Mouse (Mus musculus): Measurements from ENCODE around the gene Ggta1. TPM values are rescaled to one million over a fixed set of nuclear protein-coding genes. Genes with fewer than 3 reads are reported as not detected.
"Not testable (repeated sequence)": the region's sequence is repeated elsewhere in the genome, so short reads cannot be mapped to it uniquely, and the experiment has no call there.

Ggta1 gene
- polyA plus RNA-seq, 1 experiment from 2014 or later, result 30.4 TPM

GRCm38 (mm10) chr2:35464089-35464534 lies 1.1 kb upstream of the Ggta1 start:
- DNase-seq (ENCODE audit: low spot score), result no peak
- Histone ChIP-seq H3K27ac (peak overlapping the region; percentile 86), H3K4me3 (peak overlapping the region; percentile 79; the same call in 1 of the 2 replicates), H3K4me1 (peaks cover 35% of the 10 kb centered on the region), H3K9me3 (no peaks in the 10 kb centered on the region), H3K27me3 (ENCODE audit: insufficient read depth, poor library complexity, severe bottlenecking) (no peaks in the 10 kb centered on the region), H3K36me3 (0 out of 2 replicates have a peak, but pooled peaks cover 2% of the 10 kb centered on the region)
- whole genome bisulfite sequencing, result 49% methylated on average over 7 of the region's 7 CpGs

- 6% methylated on average over 19 of the region's 19 CpGs for WGBS
- Histone ChIP-seq H3K27ac (peak overlapping the region; percentile 94), H3K36me3 (0 out of 2 replicates have a peak, but pooled peaks cover 2% of the 10 kb centered on the region), H3K9me3 (no peaks in the 10 kb centered on the region), H3K27me3 (ENCODE audit: insufficient read depth, poor library complexity, severe bottlenecking) (no peaks in the 10 kb centered on the region), H3K4me1 (peaks cover 39% of the 10 kb centered on the region), H3K4me3 (peak overlapping the region; percentile 79)
- peak; percentile 96 for DNase-seq (ENCODE audit: low spot score)
These were observed 499 bp upstream of the Ggta1 start for GRCm38 (mm10) chr2:35463372-35464088.

- under 1% methylated on average over 51 of the region's 52 CpGs for WGBS
- Histone ChIP-seq H3K9me3 (no peaks in the 10 kb centered on the region), H3K27ac (peak overlapping the region; percentile 94), H3K4me1 (peaks cover 45% of the 10 kb centered on the region), H3K36me3 (peaks cover 10% of the 10 kb centered on the region; the same call in 1 of the 2 replicates), H3K27me3 (ENCODE audit: insufficient read depth, poor library complexity, severe bottlenecking) (no peaks in the 10 kb centered on the region), H3K4me3 (peak overlapping the region; percentile 79)
- DNase-seq (ENCODE audit: low spot score), result peak; percentile 85
These were observed 852 bp downstream of the Ggta1 start for GRCm38 (mm10) chr2:35461971-35462787.

- peak; percentile 93 for DNase-seq (ENCODE audit: low spot score)
These were observed 1.7 kb downstream of the Ggta1 start for GRCm38 (mm10) chr2:35461131-35461947.

GRCm38 (mm10) chr2:35460378-35460880 lies 2.6 kb downstream of the Ggta1 start:
- Histone ChIP-seq H3K4me3 (peak overlapping the region; percentile 79), H3K27me3 (ENCODE audit: insufficient read depth, poor library complexity, severe bottlenecking) (no peaks in the 10 kb centered on the region), H3K36me3 (peaks cover 10% of the 10 kb centered on the region; the same call in 1 of the 2 replicates), H3K4me1 (peaks cover 45% of the 10 kb centered on the region), H3K9me3 (no peaks in the 10 kb centered on the region), H3K27ac (peak overlapping the region; percentile 94)
- 9% methylated on average over 6 of the region's 6 CpGs for WGBS
- no peak for DNase-seq (ENCODE audit: low spot score)

More at GRCm38 (mm10) chr2:35461131-35461947, 1.7 kb downstream of the Ggta1 start:
- WGBS, result 2% methylated on average over 20 of the region's 20 CpGs
- Histone ChIP-seq H3K4me1 (peaks cover 45% of the 10 kb centered on the region), H3K27ac (peak overlapping the region; percentile 94), H3K36me3 (peaks cover 10% of the 10 kb centered on the region; the same call in 1 of the 2 replicates), H3K27me3 (ENCODE audit: insufficient read depth, poor library complexity, severe bottlenecking) (no peaks in the 10 kb centered on the region), H3K9me3 (no peaks in the 10 kb centered on the region), H3K4me3 (peak overlapping the region; percentile 79)

- H3K9me3 ChIP-seq, result no peaks in the 10 kb centered on the region
- no peak overlapping the region for H3K27ac ChIP-seq
- DNase-seq (ENCODE audit: low spot score), result no peak
- peaks cover 42% of the 10 kb centered on the region for H3K4me1 ChIP-seq
- peak overlapping the region; percentile 79; the same call in 1 of the 2 replicates for H3K4me3 ChIP-seq
- H3K27me3 ChIP-seq (ENCODE audit: insufficient read depth, poor library complexity, severe bottlenecking), result no peaks in the 10 kb centered on the region
- H3K36me3 ChIP-seq, result peaks cover 10% of the 10 kb centered on the region; the same call in 1 of the 2 replicates
These were observed 3.7 kb downstream of the Ggta1 start for GRCm38 (mm10) chr2:35459316-35459715.

GRCm38 (mm10) chr2:35458421-35458820 lies 4.6 kb downstream of the Ggta1 start:
- Histone ChIP-seq H3K4me1 (peaks cover 33% of the 10 kb centered on the region), H3K27me3 (ENCODE audit: insufficient read depth, poor library complexity, severe bottlenecking) (no peaks in the 10 kb centered on the region), H3K36me3 (peaks cover 10% of the 10 kb centered on the region; the same call in 1 of the 2 replicates), H3K27ac (no peak overlapping the region), H3K9me3 (no peaks in the 10 kb centered on the region), H3K4me3 (no peak overlapping the region)
- no peak for DNase-seq (ENCODE audit: low spot score)
- WGBS, result 71% methylated on average over 4 of the region's 4 CpGs

GRCm38 (mm10) chr2:35453736-35454135 lies 9.3 kb downstream of the Ggta1 start:
- H3K4me1 ChIP-seq, result peaks cover 46% of the 10 kb centered on the region
- H3K36me3 ChIP-seq, result peaks cover 9% of the 10 kb centered on the region; the same call in 1 of the 2 replicates
- H3K9me3 ChIP-seq, result no peaks in the 10 kb centered on the region
- 72% methylated on average over 3 of the region's 3 CpGs for WGBS
- no peaks in the 10 kb centered on the region for H3K27me3 ChIP-seq (ENCODE audit: insufficient read depth, poor library complexity, severe bottlenecking)
- H3K27ac ChIP-seq, result no peak overlapping the region
- H3K4me3 ChIP-seq, result no peak overlapping the region
- DNase-seq (ENCODE audit: low spot score), result no peak

- H3K4me1 ChIP-seq, result peaks cover 48% of the 10 kb centered on the region
- H3K27me3 ChIP-seq (ENCODE audit: insufficient read depth, poor library complexity, severe bottlenecking); H3K36me3 ChIP-seq; DNase-seq (ENCODE audit: low spot score); H3K4me3 ChIP-seq; H3K27ac ChIP-seq; H3K9me3 ChIP-seq: not testable (repeated sequence)
- 90% methylated on average over 6 of the region's 6 CpGs for WGBS
These were observed 10.3 kb downstream of the Ggta1 start for GRCm38 (mm10) chr2:35452695-35453094.

- Histone ChIP-seq H3K4me1 (peaks cover 59% of the 10 kb centered on the region), H3K36me3 (0 out of 2 replicates have a peak, but pooled peaks cover 3% of the 10 kb centered on the region), H3K9me3 (no peaks in the 10 kb centered on the region), H3K27ac (no peak overlapping the region), H3K27me3 (ENCODE audit: insufficient read depth, poor library complexity, severe bottlenecking) (no peaks in the 10 kb centered on the region), H3K4me3 (no peak overlapping the region)
- WGBS, result 85% methylated on average over 5 of the region's 5 CpGs
- DNase-seq (ENCODE audit: low spot score), result peak; percentile 62
These were observed 11.5 kb downstream of the Ggta1 start for GRCm38 (mm10) chr2:35451484-35452050.

GRCm38 (mm10) chr2:35450856-35451255 lies 12.2 kb downstream of the Ggta1 start:
- peak overlapping the region; percentile 57; the same call in 1 of the 2 replicates for H3K27ac ChIP-seq
- no peaks in the 10 kb centered on the region for H3K9me3 ChIP-seq
- no peak for DNase-seq (ENCODE audit: low spot score)
- H3K4me3 ChIP-seq, result no peak overlapping the region
- WGBS, result 83% methylated on average over 4 of the region's 4 CpGs
- H3K4me1 ChIP-seq, result peaks cover 66% of the 10 kb centered on the region
- H3K36me3 ChIP-seq, result peaks cover 4% of the 10 kb centered on the region; the same call in 1 of the 2 replicates
- H3K27me3 ChIP-seq (ENCODE audit: insufficient read depth, poor library complexity, severe bottlenecking), result no peaks in the 10 kb centered on the region

Measured in heart, embryonic 10.5 days (tissue).